Mouse (Mus musculus) testis, postnatal 14 days (tissue): ENCODE data around the gene Tmem219.

ENCODE experiments used
- DNase-seq: peaks from one replicate; pipeline ENCODE4 v3.0.0; 2021; ENCODE audit warnings: low spot score

Tmem219 gene

DNA sequence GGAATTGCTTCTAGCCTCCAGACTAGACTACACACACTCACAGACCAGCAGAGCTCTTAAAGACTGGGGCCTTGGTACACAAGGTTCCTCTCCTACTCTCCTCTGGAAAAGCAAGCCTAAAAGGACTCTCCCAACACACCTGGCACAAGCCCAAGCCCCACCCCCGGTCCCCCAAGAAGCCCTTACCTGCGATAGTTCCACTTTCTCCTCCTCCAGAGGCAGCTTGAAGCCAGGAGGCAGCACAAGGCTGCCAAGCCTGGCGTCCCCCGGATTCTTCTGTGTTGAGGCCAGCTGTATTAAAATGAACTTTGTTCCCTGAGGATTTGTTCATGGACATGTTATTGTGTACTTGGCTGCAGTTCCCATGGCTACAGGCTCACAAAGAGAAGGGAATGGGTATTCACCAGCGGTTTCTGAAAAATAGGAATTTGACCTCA lies at the start of gene Tmem219:
Gene Tmem219, minus strand, starts transcription at position 294 of the 437 bp plus-strand sequence.
- peak; percentile 67 for DNase-seq

DNA sequence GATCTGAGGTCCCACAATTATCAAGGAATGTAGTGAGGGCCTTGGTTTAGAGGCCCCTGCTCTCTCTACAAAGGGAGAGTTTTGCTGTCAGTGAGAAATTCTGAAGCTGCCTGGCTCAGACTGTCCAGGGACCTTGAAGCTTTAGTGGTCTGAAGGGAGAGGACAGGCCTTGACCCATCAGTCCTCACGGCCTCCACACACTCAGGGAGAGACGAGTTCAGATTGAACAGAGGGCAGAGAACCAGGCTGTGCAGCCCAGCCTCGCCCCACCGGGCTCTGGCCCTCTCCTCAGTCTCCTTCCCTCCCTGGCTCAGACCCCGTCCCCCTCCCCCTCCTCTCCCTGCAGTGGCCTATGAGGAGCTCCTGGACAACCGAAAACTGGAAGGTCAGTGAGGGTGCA lies 44.6 kb upstream of the Tmem219 start:
- DNase-seq = no peak

DNA sequence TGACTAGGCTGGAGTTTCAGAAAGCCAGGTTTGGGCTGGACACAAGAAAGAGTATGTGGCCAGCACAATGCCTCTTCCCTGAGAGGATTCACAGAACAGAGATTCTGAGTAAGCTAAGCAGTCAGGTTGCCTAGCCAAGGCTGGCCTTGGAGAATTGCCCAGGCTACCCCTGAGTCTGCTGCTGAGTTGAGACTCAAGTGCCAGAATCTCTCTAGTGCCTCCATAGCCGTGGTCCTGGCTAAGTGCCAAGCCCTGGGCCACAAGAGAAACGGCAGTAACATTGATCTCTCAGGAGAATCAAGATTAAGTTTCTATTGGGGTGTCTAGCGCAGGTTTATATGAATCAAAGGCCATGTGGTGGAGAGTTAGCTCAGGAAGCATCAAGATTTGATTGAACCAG lies 42.9 kb upstream of the Tmem219 start:
- no peak for DNase-seq

DNA sequence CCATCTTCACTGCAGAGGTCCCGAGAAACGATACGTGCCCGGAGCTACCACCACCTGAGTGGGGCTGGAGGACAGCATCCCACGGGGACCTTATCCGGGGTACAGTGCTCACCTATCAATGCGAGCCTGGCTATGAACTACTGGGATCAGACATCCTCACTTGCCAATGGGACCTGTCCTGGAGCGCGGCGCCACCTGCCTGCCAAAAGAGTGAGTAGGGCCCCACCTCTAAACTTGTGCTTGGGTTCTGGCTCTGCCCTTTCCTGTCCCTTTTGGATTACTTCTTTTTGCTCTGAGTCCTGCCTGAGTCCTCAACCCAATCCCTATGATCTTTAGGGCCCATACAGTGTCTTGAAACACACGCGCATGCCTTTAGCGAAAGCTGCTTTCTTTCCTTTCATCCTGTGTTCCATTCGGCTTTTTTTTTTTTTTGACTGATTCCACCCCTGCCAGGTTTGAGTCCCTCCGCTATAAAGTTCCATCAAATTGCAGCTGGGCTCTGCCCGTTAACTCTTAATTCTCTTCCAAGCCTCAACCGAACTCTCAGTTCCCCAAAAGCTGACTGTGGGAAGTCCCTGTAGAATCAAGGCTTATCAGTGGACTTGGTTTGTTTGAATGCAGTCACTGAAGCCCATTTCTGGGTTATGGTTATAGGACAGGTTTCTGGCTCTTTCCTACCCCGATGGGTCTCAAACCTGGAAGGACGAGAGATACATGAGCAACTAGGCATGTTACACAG lies 41.0 kb upstream of the Tmem219 start:
- no peak for DNase-seq

DNA sequence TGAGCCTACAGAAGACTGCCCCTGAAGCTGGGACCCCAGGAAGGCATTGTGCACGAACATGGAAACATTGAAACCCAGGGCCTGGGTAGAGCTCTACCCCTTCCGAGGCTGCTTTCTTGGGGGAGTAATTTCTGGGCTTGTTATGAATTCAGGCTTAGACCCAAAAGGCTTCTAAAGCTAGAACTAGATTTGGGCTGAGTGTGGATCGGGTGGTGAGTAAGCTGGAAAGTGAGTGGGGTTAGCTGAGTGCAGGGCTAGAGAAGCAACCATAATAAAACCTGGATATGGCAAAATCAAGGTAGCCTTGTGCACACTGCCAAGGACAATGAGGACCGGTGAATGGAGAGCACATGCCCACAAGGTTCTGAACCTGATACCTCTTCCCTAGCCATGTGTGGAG lies 39.2 kb upstream of the Tmem219 start:
- no peak for DNase-seq

DNA sequence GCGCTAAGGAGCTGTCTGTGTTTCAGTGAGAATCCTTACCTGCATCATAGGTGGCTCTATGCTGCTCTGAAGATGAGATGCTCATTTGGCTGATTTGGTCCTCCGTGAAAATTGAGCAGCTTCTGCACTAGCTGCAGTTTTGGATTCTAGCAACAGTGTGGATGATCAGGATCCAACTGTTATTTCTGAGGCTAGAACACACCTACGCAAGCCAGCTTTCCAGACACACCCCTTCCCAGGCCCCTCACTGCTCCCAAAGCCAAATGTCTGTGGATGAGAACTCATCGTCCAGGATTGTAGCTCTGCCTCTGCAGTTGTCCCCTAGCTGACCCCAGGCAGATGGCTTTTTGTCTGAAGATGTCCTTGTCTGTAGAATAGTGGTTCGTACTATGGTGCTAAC lies 38.4 kb upstream of the Tmem219 start:
- DNase-seq = no peak

DNA sequence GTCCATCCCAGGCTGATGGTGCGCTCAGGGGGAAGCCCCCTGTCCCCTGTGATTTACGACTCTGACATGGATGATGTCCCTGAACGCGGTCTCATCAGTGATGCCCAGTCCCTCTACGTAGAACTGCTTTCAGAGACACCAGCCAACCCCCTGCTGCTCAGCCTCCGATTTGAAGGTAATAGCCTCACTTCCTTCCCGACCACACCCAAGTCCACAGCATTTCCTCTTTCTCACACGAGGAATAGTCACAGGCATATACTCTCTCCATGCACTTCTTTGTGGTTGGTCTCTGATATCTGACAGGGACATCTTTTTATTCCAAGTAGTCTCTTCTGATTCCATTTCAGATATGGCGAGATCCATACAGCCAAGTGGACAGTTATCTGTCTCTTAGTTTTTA lies 37.1 kb upstream of the Tmem219 start:
- DNase-seq = no peak

DNA sequence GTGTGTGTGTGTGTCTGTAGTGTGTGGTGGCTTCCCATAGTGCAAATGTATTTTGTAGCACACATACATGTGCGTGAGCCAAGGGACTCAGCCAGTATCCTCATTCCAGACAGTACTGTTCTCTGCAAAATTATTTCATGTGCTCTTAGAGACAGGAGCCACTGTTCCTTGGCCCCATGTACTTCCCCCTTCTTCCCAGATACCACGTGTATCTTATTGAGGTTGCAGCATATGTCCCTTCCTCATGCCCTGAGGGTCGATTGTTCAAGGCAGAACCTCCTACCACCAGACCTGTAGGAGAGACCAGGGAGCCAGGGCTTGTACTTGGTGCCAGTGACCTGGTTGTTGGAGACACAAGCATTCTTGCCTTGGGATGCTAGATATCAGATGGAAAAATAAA lies 32.4 kb upstream of the Tmem219 start:
- no peak for DNase-seq

DNA sequence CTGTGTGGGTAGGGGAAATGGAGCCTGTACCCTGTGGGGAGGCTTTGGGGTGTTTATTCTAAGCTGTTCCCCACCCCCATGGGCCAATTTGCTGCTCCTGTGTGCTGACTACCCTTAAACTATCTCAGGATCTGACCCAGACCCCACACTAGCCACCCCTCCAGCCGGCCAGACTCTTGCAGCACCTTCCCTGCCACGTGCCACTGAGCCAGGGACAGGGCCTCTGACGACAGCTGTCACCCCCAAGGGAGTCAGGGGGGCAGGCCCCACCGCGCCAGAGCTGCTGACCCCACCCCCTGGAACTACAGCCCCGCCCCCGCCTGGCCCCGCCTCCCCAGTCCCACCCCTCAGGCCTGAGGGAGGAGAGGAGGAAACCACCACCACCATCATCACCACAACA lies 29.9 kb upstream of the Tmem219 start:
- no peak for DNase-seq

DNA sequence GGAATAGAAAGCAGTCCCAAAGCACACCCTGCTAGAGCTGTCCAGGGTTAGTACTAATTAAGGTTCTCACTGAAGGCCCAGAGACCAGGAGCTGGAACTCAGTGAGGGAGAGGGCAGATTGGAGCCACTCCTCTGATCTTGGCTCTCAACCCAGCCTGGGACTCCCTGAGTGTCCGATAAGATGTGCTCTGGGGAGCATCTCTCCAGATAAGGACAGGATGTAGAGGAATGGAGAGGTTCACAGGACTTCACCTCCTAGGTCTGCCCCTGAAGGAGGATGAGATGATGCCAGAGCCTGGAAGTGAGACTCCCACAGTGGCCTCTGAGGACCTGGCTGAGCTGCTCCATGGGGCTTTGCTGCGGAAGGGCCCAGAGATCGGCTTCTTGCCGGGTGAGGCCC lies 29.0 kb upstream of the Tmem219 start:
- DNase-seq = no peak

DNA sequence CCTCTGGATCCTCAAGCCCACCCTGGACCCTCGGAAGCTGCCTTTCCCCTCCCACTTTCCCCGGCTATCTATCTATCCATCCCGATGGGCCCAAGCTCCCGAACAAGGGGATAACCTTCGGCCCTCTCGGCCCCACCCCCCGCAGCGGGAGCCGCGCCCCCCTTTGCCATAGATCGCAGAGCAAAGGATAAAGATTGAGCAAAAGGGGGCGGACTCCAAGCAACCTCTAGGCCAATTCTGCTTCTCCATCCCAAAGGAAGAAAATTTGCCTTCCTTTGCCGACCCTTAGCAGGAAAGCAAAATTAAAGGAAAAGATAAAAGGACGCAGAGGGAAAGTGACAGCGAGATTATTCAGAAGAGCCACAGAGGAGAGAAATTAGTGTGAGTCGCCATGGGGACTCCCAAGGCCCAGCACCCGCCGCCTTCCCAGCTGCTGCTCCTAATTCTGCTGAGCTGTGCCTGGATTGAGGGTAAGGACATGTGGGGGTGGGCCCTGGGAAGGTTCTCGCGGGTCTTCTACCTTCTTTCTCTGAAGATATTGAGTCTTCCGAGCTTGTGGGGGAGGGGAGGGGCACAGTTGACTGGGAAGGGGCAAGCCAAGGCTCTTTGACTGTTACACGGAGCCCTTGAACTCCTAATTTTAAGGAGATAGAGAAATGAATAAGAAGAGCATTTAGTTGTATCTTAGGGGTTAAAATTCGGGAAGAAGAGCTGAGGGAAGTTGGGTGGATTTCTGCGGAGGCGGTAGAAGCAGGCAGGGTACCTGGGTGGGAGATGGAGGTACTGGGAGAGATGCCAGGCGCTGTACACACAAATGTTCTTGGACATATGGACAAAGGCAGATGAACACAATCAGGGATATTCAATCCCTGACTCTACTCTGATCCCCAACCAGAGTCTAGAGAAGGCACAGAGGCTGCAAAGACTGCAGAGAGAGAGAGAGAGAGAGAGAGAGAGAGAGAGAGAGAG lies 28.2 kb upstream of the Tmem219 start:
- DNase-seq = no peak

DNA sequence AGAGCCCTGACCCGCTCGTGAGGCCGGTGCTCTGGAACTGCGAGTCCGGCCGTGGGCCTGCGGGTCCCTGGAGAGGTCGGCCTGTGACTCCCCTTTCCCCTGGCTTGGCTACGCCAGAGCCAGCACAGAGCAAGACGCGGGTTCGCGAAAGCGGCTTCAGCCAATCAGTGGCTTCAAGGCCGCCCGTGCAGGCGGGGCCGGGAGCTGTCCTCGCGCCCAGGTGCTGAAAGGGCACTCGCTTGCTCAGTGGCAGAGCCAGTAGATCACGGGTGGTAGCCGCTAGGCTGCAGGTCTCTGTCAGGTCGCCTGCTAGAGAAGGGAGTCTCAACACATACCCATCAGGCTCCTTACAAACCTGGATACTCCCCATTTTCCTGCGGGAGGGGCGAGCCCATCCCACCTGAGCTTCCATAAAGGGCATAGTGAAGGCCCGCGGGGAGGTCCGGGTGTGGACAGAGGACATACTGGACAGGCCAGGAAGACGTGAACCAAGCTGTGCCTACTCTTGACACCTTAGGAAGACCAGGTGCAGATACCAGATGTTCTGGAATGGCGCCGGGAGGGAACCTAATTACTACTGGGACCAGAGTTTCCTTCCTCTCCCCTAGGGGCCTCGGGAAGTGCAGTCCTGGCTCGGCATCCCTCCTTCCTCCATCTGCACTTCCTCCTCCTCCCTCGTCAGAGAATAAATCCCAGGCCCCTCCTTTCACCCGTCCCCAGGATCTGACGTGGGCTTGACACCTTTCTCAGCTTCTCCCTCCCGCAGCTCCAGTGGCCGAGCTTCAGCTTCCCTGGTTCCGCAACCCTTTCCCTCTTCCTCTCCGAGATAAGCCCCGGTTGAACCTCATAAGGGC lies 27.3 kb upstream of the Tmem219 start, which contains the start of gene Sez6l2:
Gene Sez6l2, plus strand, starts transcription at position 771 of the 854 bp plus-strand sequence.
- DNase-seq = peak; percentile 87

DNA sequence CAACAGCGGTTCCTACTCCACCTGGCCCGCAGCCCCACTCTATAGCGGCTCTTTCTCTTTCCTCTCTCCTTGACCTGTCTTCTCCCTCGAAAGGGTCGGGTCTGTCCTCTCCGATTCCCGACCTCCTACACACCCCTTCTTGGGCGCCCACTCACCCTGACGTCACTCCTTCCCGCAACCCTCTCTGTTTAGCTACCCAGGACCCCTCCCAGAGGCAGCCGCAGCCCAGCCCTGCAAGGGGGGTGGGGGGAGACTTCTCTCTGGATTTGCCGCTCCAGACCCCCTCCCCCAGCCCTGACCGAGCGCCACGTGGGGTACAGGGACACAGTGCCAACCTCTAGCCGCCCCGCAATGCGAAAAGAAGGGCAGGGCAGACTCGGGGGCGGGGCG lies 26.7 kb upstream of the Tmem219 start, which contains the start of gene Asphd1:
Gene Asphd1, minus strand, starts transcription at position 180 of the 390 bp plus-strand sequence.
- DNase-seq = no peak

DNA sequence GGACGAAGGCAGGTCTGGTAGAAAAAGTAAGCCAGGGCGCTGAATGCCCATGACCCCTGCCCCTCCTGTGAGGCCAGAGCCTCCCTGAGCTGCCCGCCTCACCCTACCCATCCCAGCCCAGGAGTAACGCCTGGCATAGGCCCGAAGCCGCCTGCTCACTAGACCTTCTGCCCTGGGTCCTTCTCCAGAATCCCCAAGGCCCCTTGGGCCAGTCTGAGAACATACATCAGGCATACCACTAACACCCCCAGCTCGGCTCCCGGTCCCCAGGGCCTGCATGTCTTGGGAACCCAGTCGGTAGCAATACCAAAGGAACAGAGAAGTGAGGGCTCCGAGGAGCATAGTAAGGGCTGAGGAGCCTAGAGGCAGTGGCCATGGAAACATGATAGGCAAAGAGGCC lies 25.9 kb upstream of the Tmem219 start:
- DNase-seq = no peak

DNA sequence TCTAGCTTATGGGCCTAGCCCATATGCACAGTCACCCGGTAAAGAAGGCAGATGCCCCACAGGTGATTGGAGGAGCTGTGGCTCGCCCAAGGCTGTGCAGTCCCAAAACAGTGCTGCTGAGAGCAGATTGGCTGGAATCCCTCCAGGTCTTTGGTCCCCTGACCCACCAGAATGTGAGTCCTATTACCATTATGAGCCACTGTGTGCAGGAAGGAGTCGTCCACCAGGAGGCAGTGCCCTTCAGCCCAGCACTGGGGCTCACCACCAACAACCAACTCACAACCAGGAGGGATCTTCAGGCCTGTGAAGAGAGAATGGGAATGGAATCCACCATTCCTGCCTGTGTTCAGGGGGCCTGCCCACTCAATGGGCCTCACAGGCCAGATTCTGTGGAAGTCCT lies 23.8 kb upstream of the Tmem219 start:
- no peak for DNase-seq

DNA sequence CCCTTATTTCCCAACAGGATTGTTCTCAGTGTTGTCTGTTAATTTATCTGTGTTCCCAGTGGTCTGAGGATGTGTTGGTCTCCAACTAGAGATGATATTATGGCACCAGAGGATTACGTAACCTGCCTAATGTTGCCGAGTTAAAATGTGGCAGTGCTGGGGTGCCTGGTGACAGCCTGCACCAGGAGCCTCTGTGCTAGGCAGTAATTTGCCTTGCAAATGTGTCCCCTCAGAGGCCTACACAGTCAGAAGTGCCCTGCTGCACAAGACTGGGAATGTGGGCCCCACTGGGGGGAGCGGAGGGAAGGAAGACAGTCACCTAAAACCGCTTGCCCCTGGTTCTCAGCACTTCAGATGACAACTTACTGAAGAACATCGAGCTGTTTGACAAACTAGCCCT lies 19.1 kb upstream of the Tmem219 start:
- DNase-seq = no peak

DNA sequence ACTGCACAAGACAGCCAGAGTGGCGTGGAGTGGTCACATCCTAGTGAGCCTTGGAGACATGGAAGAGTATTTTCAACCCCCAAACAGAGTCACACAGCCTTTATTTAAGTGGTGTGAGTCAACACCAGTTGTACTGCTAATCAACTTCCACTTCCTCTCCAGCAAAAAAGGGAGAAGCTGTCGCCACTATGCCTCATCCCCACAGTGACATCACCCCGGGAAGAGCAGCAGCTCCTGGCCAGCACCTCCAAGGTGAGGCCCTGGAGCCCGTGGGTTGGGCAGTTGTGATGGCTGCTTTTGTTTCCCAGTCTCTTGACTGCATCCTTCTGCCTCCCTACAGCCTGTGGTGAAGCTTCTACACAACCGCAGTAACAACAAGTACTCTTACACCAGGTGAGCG lies 18.5 kb upstream of the Tmem219 start:
- no peak for DNase-seq

DNA sequence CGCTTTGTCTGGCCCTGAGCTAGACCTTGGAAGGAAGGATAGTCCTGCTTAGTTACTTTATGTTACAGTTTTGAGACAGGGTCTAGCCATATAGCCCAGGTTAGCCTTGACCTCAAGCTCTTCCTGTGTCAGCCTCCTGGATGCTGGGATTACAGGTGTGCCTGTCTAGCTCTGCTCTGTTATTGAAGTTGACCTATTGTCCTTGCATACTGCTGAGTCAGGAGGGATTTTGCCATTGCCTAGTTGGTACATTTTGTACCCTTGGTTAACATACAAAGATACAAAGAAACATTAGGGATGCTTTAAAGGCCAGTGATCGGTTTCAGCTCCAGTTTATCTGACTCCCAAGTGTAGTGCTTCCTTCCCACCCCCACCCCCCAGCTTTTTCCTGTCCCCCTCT lies 9.9 kb upstream of the Tmem219 start:
- DNase-seq = peak; percentile 66

DNA sequence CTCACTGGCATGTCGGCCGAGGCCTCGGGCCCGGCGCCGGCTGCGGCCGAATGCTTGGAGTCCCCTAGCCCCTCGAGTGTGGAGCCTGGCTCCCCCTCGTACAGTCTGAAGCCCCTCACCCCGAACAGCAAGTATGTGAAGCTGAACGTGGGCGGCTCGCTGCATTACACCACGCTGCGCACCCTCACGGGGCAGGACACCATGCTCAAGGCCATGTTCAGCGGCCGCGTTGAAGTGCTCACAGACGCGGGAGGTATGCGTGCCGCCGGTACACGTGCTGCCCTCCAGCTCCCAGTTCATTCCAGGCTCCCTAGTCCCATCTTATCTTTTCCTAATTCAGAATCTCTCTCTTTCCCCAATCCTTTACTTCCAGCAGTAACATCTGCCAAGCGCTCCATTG lies 6.3 kb upstream of the Tmem219 start:
- DNase-seq = no peak

DNA sequence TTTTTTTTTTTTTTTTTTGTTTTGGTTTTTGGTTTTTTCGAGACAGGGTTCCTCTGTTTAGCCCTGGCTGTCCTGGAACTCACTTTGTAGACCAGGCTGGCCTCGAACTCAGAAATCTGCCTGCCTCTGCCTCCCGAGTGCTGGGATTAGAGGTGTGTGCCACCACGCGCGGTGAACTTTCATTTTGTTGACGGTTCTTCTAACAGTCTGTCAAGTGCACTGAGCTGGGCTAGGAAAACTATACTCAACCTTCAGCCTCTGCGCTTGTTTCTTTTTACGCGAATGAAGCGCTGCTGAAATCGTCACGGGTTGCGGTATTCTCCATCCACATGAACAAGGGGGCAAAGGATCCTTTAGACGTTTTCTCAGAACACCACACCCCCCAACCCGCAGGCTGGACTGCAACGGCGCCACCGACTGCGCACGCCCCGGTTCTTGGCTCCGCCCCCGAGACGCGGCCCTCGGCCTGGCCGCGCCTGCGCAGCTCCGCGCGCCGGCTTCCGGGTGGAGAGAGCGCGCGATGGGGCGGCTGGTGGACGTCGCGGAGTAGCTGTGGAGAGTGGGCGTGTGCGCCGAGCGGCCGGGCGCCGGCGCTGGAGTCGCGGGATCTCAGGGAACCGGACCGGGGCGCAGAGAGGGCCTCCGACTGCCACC lies 5.8 kb upstream of the Tmem219 start, which contains the start of gene Kctd13:
Gene Kctd13, plus strand, starts transcription at position 496 of the 654 bp plus-strand sequence.
- peak; percentile 91 for DNase-seq

DNA sequence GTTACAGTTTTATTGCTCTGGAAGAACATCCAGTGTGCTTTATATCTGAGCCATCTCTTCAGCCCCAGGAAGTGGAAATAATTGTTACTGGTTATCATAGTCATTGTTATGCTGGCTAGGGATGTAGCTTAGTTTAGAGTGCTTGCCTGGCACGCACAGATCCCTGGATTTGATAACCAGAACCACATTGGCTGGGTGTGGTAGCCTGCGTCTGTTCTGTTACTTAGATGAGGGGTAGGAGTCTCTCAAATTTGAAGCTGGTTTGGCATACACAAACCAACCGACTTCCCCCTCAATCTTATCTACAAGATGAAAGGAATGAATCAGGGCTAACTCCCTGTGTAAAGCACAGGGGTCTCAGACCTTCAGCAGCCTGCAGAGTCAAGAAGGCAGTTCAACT lies 3.6 kb upstream of the Tmem219 start:
- DNase-seq = no peak
